Mouse (Mus musculus) G1E (cell line): Measurements from ENCODE around the gene Eif4e. TPM values are rescaled to one million over a fixed set of nuclear protein-coding genes. Genes with fewer than 3 reads are reported as not detected.

Source experiments
- ATAC-seq: 2 replicates; pipeline ENCODE4 v1.8.0; 2016; ENCODE audit warnings: mild to moderate bottlenecking; ENCODE audit not compliant: insufficient number of reproducible peaks, poor library complexity, low FRiP score, severe bottlenecking; ENCODE audit errors: extremely low read depth
- DNase-seq: peaks from one replicate; pipeline ENCODE4 v3.0.0; 2012; ENCODE audit warnings: low spot score
- H3K27me3 ChIP-seq: 2 replicates; pipeline ENCODE4 v1.6.1; 2012; ENCODE audit warnings: mild to moderate bottlenecking, low read length, inconsistent platforms; ENCODE audit not compliant: insufficient read depth
- H3K36me3 ChIP-seq: replicated peaks from 2 replicates; pipeline ENCODE3; 2012; ENCODE audit warnings: mild to moderate bottlenecking, inconsistent platforms
- H3K4me1 ChIP-seq: 2 replicates; pipeline ENCODE4 v1.6.1; 2012; ENCODE audit warnings: low read depth, low read length, inconsistent platforms, mixed read lengths; ENCODE audit not compliant: insufficient read depth
- H3K4me3 ChIP-seq: 2 replicates; pipeline ENCODE4 v1.5.1; 2012; ENCODE audit warnings: low read depth, mild to moderate bottlenecking, inconsistent platforms, low read length, moderate library complexity, mixed read lengths
- H3K9me3 ChIP-seq: replicated peaks from 2 replicates; pipeline ENCODE4 v1.6.1; 2012; ENCODE audit warnings: inconsistent platforms
- CTCF ChIP-seq: IDR thresholded peaks from 2 replicates; pipeline ENCODE4 v1.5.1; 2012; ENCODE audit warnings: low read depth, low read length, inconsistent platforms, mixed read lengths
- GATA1 ChIP-seq: IDR thresholded peaks from 2 replicates; pipeline ENCODE4 v1.6.1; 2012; ENCODE audit warnings: borderline replicate concordance, low read length, inconsistent platforms, mixed read lengths
- GATA2 ChIP-seq: IDR thresholded peaks from 2 replicates; pipeline ENCODE4 v1.6.1; 2012; ENCODE audit warnings: low read depth, low read length, inconsistent platforms, borderline replicate concordance
- POLR2AphosphoS5 ChIP-seq: IDR thresholded peaks from 2 replicates; pipeline ENCODE4 v1.6.1; 2012; ENCODE audit warnings: low read depth, low read length, inconsistent platforms; ENCODE audit not compliant: insufficient replicate concordance
- TAL1 ChIP-seq: conservative IDR thresholded peaks from 2 replicates; pipeline ENCODE4 v1.6.1; 2012; ENCODE audit warnings: low read depth, low read length, inconsistent platforms, mixed read lengths
- polyA plus RNA-seq: library from polyadenylated mRNA; stranded (reverse); fragments of >175 nt; gene quantifications from 2 replicates; pipeline ENCODE4 v1.2.3, GENCODE M21; 2012
- total RNA-seq, 2 experiments: library from RNA; stranded (forward) in 1 of 2; stranded (reverse) in 1 of 2; fragments of 200-1000 nt in 1 of 2; fragments of >200 nt in 1 of 2; fragmentation: Nextera tagmentation in 1 of 2; gene quantifications; 2 replicates each; pipeline ENCODE4 v1.2.3; 2014 to 2017

Gene Eif4e
- total and polyA plus RNA-seq, 3 experiments = 21.2 to 584 (median 248) TPM

DNA sequence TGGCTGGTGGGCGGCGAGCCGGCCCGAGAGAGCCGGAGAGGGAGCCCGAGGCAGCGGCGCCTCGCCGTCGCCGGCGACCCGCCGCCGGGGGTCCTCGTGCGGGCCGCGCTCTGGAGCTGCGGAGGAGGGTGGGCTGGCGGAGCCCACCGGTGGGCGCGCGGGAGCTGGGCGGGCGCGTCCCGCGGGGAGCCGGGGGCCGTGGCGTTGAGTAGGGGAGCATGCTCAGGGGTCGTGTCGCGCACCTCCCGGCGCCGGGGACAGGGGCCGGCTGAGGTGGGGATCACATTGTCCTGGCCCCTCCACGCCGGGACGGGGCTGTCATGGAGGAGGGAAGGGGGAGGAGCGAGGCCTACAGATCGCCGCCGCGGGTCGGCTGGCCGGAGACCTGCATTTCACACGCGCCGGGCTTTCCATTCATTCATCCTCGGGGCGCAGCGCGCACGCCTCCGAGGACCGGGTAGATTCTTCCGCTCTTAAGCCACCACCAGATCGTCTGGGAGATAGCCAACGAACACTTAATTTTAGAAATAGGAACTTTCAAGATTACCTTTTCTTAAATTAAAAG is 1.8 kb downstream of the Eif4e start:
- H3K4me3 ChIP-seq = peak overlapping the region; percentile 91
- ATAC-seq = peak; percentile 32; the same call in 1 of the 2 replicates
- H3K9me3 ChIP-seq = no peaks in the 10 kb centered on the region
- peaks cover 45% of the 10 kb centered on the region for H3K4me1 ChIP-seq
- peaks cover 11% of the 10 kb centered on the region for H3K36me3 ChIP-seq
- no peaks in the 10 kb centered on the region for H3K27me3 ChIP-seq
- peak; percentile 36 for DNase-seq
- TF ChIP-seq GATA2 (no peak), POLR2AphosphoS5 (no peak)

DNA sequence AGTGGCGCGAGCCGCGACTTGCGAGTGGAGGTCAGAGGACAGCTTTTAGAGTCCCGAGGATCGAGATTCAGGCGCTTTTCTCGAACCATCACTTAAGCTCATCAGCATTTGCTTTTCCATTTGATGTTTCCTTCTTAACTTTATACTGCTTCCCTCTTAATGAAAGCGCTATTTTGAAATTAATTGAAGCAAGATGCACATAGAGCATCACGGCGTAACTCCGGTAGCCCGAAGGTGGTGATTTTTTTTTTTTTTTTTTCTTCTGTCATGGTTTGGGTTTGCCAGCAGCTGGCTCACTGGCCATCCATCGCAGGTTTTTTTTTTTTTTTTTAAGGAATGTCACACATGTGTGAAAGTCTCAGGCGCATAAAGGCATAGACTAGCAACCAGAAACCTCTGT is 2.3 kb downstream of the Eif4e start:
- ATAC-seq (no peak), DNase-seq (no peak)
- Histone ChIP-seq H3K4me3 (peak overlapping the region; percentile 91), H3K27me3 (no peaks in the 10 kb centered on the region), H3K4me1 (peaks cover 50% of the 10 kb centered on the region), H3K9me3 (no peaks in the 10 kb centered on the region), H3K36me3 (peaks cover 11% of the 10 kb centered on the region)
- no peak for TF ChIP-seq GATA2

DNA sequence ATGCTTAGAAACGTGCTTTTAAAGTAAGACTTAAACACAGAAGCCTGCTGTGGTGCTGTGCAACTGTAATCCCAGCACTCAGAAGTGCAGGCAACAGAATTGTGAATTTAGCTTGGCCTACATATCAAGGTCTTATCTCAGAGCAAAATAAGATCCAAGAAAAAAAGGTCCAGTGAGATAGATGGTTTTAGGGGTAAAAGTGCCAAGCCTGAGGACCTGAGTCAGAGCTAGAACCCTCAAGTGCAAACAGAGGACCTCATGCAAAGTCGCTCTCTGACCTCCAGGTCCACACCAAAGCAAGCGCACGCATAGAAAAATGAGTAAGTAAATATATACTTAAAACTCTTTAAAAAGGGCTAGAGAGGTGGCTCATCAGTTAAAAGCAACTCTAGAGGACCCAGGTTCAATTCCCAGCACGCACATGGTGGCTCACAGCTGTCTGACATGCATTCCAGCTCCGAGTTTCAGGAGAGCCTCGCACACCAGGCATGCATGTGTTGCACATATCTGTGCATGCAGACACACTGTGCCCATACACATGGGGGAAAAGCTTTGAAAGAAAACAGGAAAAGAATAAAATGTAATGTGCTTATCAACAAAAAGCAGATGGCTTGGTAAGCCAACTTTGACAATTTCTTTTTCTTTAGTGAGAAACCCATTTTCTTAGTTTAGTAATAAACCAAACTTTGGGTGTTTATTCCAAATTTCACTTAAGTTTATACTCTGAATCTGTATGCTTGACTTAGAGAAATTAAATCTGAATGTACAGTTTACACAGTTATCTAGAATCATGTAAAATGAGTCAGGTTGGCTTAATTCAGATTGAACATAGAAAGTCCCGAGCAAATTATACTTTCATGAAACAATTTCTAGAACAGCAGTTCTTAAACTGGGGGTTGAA is 4.8 kb downstream of the Eif4e start:
- Histone ChIP-seq H3K4me1 (peaks cover 55% of the 10 kb centered on the region), H3K36me3 (peaks cover 22% of the 10 kb centered on the region), H3K27me3 (no peaks in the 10 kb centered on the region), H3K4me3 (peak overlapping the region; percentile 67; the same call in 1 of the 2 replicates), H3K9me3 (no peaks in the 10 kb centered on the region)
- no peak for DNase-seq
- no peak for ATAC-seq
- TF ChIP-seq GATA2 (no peak), TAL1 (peak; percentile 26; the same call in 1 of the 2 replicates), CTCF (no peak)

- H3K9me3 ChIP-seq = no peaks in the 10 kb centered on the region
- H3K36me3 ChIP-seq = peaks cover 27% of the 10 kb centered on the region
- H3K27me3 ChIP-seq = no peaks in the 10 kb centered on the region
- TF ChIP-seq POLR2AphosphoS5 = no peak
- no peak for TF ChIP-seq GATA2
- TF ChIP-seq TAL1 = no peak
- TF ChIP-seq GATA1 = no peak
- no peak for TF ChIP-seq CTCF
- ATAC-seq (no peak), DNase-seq (no peak)
- H3K4me1 ChIP-seq = peaks cover 53% of the 10 kb centered on the region
- peak overlapping the region; percentile 67; the same call in 1 of the 2 replicates for H3K4me3 ChIP-seq
Measured at GRCm38 (mm10) chr3:138531479-138532181, 5.7 kb downstream of the Eif4e start.

GRCm38 (mm10) chr3:138532764-138533163 is 6.8 kb downstream of the Eif4e start:
- H3K36me3 ChIP-seq = peaks cover 29% of the 10 kb centered on the region

GRCm38 (mm10) chr3:138536031-138536430 is 10.1 kb downstream of the Eif4e start:
- H3K36me3 ChIP-seq = peaks cover 39% of the 10 kb centered on the region
- H3K9me3 ChIP-seq = no peaks in the 10 kb centered on the region
- DNase-seq (no peak), ATAC-seq (no peak)
- peaks cover 67% of the 10 kb centered on the region for H3K4me1 ChIP-seq
- no peak for TF ChIP-seq TAL1
- TF ChIP-seq GATA1 = no peak
- no peak for TF ChIP-seq CTCF
- TF ChIP-seq POLR2AphosphoS5 = no peak
- no peak for TF ChIP-seq GATA2
- H3K4me3 ChIP-seq = no peak overlapping the region
- no peaks in the 10 kb centered on the region for H3K27me3 ChIP-seq

More at GRCm38 (mm10) chr3:138532764-138533163, 6.8 kb downstream of the Eif4e start:
- Histone ChIP-seq H3K4me3 (peak overlapping the region; percentile 35; the same call in 1 of the 2 replicates), H3K4me1 (peaks cover 61% of the 10 kb centered on the region), H3K27me3 (no peaks in the 10 kb centered on the region), H3K9me3 (no peaks in the 10 kb centered on the region)
- TF ChIP-seq POLR2AphosphoS5 (no peak), TAL1 (no peak), GATA1 (no peak), GATA2 (no peak), CTCF (no peak)
- no peak for ATAC-seq
- no peak for DNase-seq
